8 mouse cellular contexts compared by ENCODE assay signal in the genomic region with DNA sequence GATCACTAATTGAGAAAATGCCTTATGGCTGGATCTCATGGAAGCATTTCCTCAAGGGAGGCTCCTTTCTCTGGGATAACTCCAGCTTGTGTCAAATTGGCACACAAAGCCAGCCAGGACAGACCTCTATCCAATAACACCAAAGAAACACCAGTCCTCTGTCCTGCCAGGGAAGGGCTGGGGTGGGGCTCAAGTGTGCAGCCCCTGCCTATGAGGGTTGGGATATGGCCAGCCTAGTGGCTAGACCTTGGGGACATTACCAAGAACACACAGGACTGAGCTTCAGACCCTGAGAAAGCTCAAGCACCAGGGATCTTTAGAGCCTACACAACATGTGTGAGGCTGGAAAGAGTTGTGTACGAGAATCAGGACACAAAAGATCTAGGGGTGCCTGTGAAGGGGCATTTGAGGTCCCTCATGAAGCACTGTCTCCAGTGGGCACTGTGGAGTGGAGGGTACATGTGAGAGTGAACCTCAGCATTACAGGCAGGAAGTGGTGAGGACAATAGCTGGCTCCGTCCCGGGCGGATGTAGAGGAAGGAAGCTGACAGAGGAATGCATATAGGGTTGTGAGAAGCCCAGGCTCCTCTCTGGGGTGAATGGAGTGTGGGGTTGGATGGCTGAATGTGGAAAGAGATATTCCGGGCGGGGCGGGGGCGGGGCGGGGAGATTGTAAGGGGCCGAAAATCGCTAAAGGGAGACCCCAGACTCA. TPM values are rescaled to one million over a fixed set of nuclear protein-coding genes. Genes with fewer than 3 reads are reported as not detected.
DNase-seq lines count a peak whose midpoint lies in the region; ATAC-seq and TF ChIP-seq lines count a peak whose summit lies in the region.

No protein-coding gene starts in this region.

- H3K9ac ChIP-seq in lung, postnatal 0 days (replicated peaks; ENCODE audit: low read depth) = no peak overlapping the region

- no peak for TF ChIP-seq POLR2A in kidney, adult 2 months (IDR thresholded peaks at IDR 0.05; ENCODE audit: low read depth, low read length)

- H3K4me1 ChIP-seq in kidney, adult 2 months (ENCODE audit: control insufficient read depth, insufficient read depth, low read length) = peaks cover 3% of the 10 kb centered on the region; the same call in 1 of the 2 replicates
- H3K4me1 ChIP-seq in lung, postnatal 0 days (ENCODE audit: insufficient read depth, low read depth, low read length) = 0 out of 2 replicates have a peak, but pooled peaks cover 6% of the 10 kb centered on the region

- peak; percentile 60 for DNase-seq in T-cell, adult 2 months (ENCODE audit: low spot score)
- peak; percentile 70 for DNase-seq in kidney, adult 2 months
- peak; percentile 78 for DNase-seq in lung, postnatal 0 days (ENCODE audit: low spot score)
- DNase-seq in right cerebral cortex, postnatal 36 days (ENCODE audit: low spot score in 2 of 2) = no peak
- DNase-seq in left cerebral cortex, adult 9 months (ENCODE audit: low spot score in 2 of 2) = no peak
- no peak for DNase-seq in cerebellum, adult 9-11 months
- DNase-seq in yolk sac, embryonic 10.5 days (ENCODE audit: low spot score) = no peak

- peak; percentile 74 for TF ChIP-seq EP300 in lung, postnatal 0 days (IDR thresholded peaks at IDR 0.05)

- no peak overlapping the region for H3K4me2 ChIP-seq in lung, postnatal 0 days (replicated peaks; ENCODE audit: low read depth, low read length)

- peak overlapping the region; percentile 90 for H3K27ac ChIP-seq in kidney, adult 2 months (ENCODE audit: insufficient read depth, low read depth, low read length)
- peak overlapping the region; percentile 78 for H3K27ac ChIP-seq in lung, postnatal 0 days (ENCODE audit: low read length)

- H3K4me3 ChIP-seq in kidney, adult 2 months (ENCODE audit: insufficient read depth, low read depth, low read length) = no peak overlapping the region
- H3K4me3 ChIP-seq in lung, postnatal 0 days (ENCODE audit: low read depth, low read length) = no peak overlapping the region

- no peaks in the 10 kb centered on the region for H3K9me3 ChIP-seq in lung, postnatal 0 days (ENCODE audit: low read length)

- TF ChIP-seq CTCF in kidney, adult 2 months (conservative IDR thresholded peaks at IDR 0.05; ENCODE audit: insufficient read depth, insufficient read length, low read depth, low read length) = no peak
- no peak; the same call in 1 of the 2 replicates for TF ChIP-seq CTCF in lung, postnatal 0 days (IDR thresholded peaks at IDR 0.05)

- peak; percentile 93 for ATAC-seq in granulocyte monocyte progenitor cell, adult 5-6 weeks (replicated peaks; ENCODE audit: poor library complexity, severe bottlenecking)
- ATAC-seq in lung, postnatal 0 days = peak; percentile 94

- H3K27me3 ChIP-seq in kidney, adult 2 months (replicated peaks; ENCODE audit: control insufficient read depth, insufficient read depth, low read length) = no peaks in the 10 kb centered on the region
- H3K27me3 ChIP-seq in lung, postnatal 0 days (replicated peaks; ENCODE audit: insufficient read depth, low read length) = peaks cover 9% of the 10 kb centered on the region; the same call in 1 of the 2 replicates

- no peaks in the 10 kb centered on the region for H3K36me3 ChIP-seq in kidney, adult 2 months (ENCODE audit: control insufficient read depth, insufficient read depth, low read length)
- H3K36me3 ChIP-seq in lung, postnatal 0 days (ENCODE audit: insufficient read depth, low read length) = no peaks in the 10 kb centered on the region

- 65% methylated on average over 11 of the region's 11 CpGs for WGBS in kidney, adult 2 months
- WGBS in lung, postnatal 0 days = 64% methylated on average over 11 of the region's 11 CpGs

RNA-seq across cellular contexts. Expression of a gene that starts 3.0 kb away (rescaled TPM):
- not detected in 2 replicates for total RNA-seq in granulocyte monocyte progenitor cell, adult 5-6 weeks (2014; fragmentation: Nextera tagmentation)
- total RNA-seq in granulocyte monocyte progenitor cell, adult 5-6 weeks (2017) = not detected in 2 replicates
- polyA plus RNA-seq in kidney, adult 2 months (2012; rRNA removed) = 0.09 TPM in 1 of 2 replicates, not detected in the other
- polyA plus RNA-seq in lung, postnatal 0 days (2015; fragmentation: Nextera tagmentation; extraction: Ambion mirVana) = 0.07 and 0.08 TPM in 2 replicates

RNA-seq across cellular contexts. Expression of a gene that starts 8.7 kb away (rescaled TPM):
- total RNA-seq in granulocyte monocyte progenitor cell, adult 5-6 weeks (2014; fragmentation: Nextera tagmentation) = 47.0 and 55.7 TPM in 2 replicates
- total RNA-seq in granulocyte monocyte progenitor cell, adult 5-6 weeks (2017) = 49.1 and 58.3 TPM in 2 replicates
- 167 and 184 TPM in 2 replicates for polyA plus RNA-seq in kidney, adult 2 months (2012; rRNA removed)
- polyA plus RNA-seq in lung, postnatal 0 days (2015; fragmentation: Nextera tagmentation; extraction: Ambion mirVana) = 86.2 and 99.8 TPM in 2 replicates

RNA-seq across cellular contexts. Expression of a gene that starts 14.2 kb away (rescaled TPM):
- total RNA-seq in granulocyte monocyte progenitor cell, adult 5-6 weeks (2014; fragmentation: Nextera tagmentation) = 50.2 and 64.1 TPM in 2 replicates
- 55.0 and 56.6 TPM in 2 replicates for total RNA-seq in granulocyte monocyte progenitor cell, adult 5-6 weeks (2017)
- polyA plus RNA-seq in kidney, adult 2 months (2012; rRNA removed) = 136 and 164 TPM in 2 replicates
- 103 and 112 TPM in 2 replicates for polyA plus RNA-seq in lung, postnatal 0 days (2015; fragmentation: Nextera tagmentation; extraction: Ambion mirVana)

RNA-seq across cellular contexts. Expression of a gene that starts 17.0 kb away (rescaled TPM):
- total RNA-seq in granulocyte monocyte progenitor cell, adult 5-6 weeks (2014; fragmentation: Nextera tagmentation) = not detected in 2 replicates
- total RNA-seq in granulocyte monocyte progenitor cell, adult 5-6 weeks (2017) = 0.10 and 0.43 TPM in 2 replicates
- polyA plus RNA-seq in kidney, adult 2 months (2012; rRNA removed) = 502 and 542 TPM in 2 replicates
- polyA plus RNA-seq in lung, postnatal 0 days (2015; fragmentation: Nextera tagmentation; extraction: Ambion mirVana) = 246 and 265 TPM in 2 replicates

RNA-seq across cellular contexts. Expression of a gene that starts 30.2 kb away (rescaled TPM):
- total RNA-seq in granulocyte monocyte progenitor cell, adult 5-6 weeks (2014; fragmentation: Nextera tagmentation) = not detected in 2 replicates
- total RNA-seq in granulocyte monocyte progenitor cell, adult 5-6 weeks (2017) = not detected in 2 replicates
- 7.8 and 8.4 TPM in 2 replicates for polyA plus RNA-seq in kidney, adult 2 months (2012; rRNA removed)
- 8.5 and 8.7 TPM in 2 replicates for polyA plus RNA-seq in lung, postnatal 0 days (2015; fragmentation: Nextera tagmentation; extraction: Ambion mirVana)

Comparison
In these comparisons a context has a peak if more than half of its experiments do, and no peak if none do; other contexts are left out.
1. DNase-seq: peak in T-cell, adult 2 months (single experiment), kidney, adult 2 months (single experiment) and lung, postnatal 0 days (single experiment); none in right cerebral cortex, postnatal 36 days (0 of 2), left cerebral cortex, adult 9 months (0 of 2), cerebellum, adult 9-11 months (single experiment) and yolk sac, embryonic 10.5 days (single experiment).